ENCODE assay signal across 8 mouse cellular contexts in the genomic region with DNA sequence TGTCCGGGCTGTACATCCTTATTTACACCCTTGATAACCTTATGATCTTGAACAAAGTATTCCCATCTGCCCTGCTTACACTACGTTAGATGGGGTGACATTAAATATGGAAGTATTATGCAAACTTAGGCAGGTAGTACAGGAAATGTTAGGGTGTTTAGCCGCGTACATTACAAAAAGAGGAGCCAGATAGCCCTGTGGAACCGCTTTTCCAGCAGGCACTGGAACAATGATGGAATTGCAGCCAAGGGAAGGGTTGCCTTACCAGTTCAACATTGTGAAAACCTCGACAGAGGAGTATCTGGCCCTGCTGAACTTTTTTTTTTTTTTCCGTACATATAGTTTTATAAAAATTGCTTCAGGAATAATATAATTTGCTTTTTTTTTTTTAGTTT. TPM values are rescaled to one million over a fixed set of nuclear protein-coding genes. Genes with fewer than 3 reads are reported as not detected.
DNase-seq lines count a peak whose midpoint lies in the region; ATAC-seq and TF ChIP-seq lines count a peak whose summit lies in the region.

No protein-coding gene starts in this region.

- H3K36me3 ChIP-seq in heart, embryonic 15.5 days = no peaks in the 10 kb centered on the region; the same call in 1 of the 2 replicates
- H3K36me3 ChIP-seq in hindbrain, embryonic 13.5 days = peaks cover 6% of the 10 kb centered on the region; the same call in 1 of the 2 replicates
- H3K36me3 ChIP-seq in midbrain, embryonic 12.5 days = peaks cover 8% of the 10 kb centered on the region; the same call in 1 of the 2 replicates

- H3K4me3 ChIP-seq in heart, embryonic 15.5 days = peak overlapping the region; percentile 93
- H3K4me3 ChIP-seq in bone marrow, adult 2 months (replicated peaks; ENCODE audit: control insufficient read depth, low read depth, low read length) = peak overlapping the region; percentile 99
- H3K4me3 ChIP-seq in hindbrain, embryonic 13.5 days = peak overlapping the region; percentile 79
- peak overlapping the region; percentile 70 for H3K4me3 ChIP-seq in midbrain, embryonic 12.5 days

- TF ChIP-seq POLR2A in bone marrow, adult 2 months (IDR thresholded peaks at IDR 0.05; ENCODE audit: borderline replicate concordance, control insufficient read depth, low read depth, low read length) = no peak

- H3K27me3 ChIP-seq in heart, embryonic 15.5 days = no peaks in the 10 kb centered on the region
- H3K27me3 ChIP-seq in hindbrain, embryonic 13.5 days = no peaks in the 10 kb centered on the region
- no peaks in the 10 kb centered on the region for H3K27me3 ChIP-seq in midbrain, embryonic 12.5 days

- peak overlapping the region; percentile 73 for H3K9ac ChIP-seq in heart, embryonic 15.5 days
- peak overlapping the region; percentile 88 for H3K9ac ChIP-seq in hindbrain, embryonic 13.5 days
- H3K9ac ChIP-seq in midbrain, embryonic 12.5 days (replicated peaks) = peak overlapping the region; percentile 78

- TF ChIP-seq CTCF in bone marrow, adult 2 months (IDR thresholded peaks at IDR 0.05; ENCODE audit: control insufficient read depth, insufficient read depth, low read length) = no peak

- 0 out of 2 replicates have a peak overlapping the region, but pooled peaks have one; percentile 71 for H3K27ac ChIP-seq in heart, embryonic 15.5 days
- no peak overlapping the region; the same call in 1 of the 2 replicates for H3K27ac ChIP-seq in bone marrow, adult 2 months (ENCODE audit: control insufficient read depth, insufficient read depth, low read depth, low read length, poor library complexity)
- H3K27ac ChIP-seq in hindbrain, embryonic 13.5 days = peak overlapping the region; percentile 84
- H3K27ac ChIP-seq in midbrain, embryonic 12.5 days (replicated peaks) = no peak overlapping the region; the same call in 1 of the 2 replicates

- peak overlapping the region; percentile 94 for H3K4me2 ChIP-seq in heart, embryonic 15.5 days
- peak overlapping the region; percentile 91 for H3K4me2 ChIP-seq in hindbrain, embryonic 13.5 days
- peak overlapping the region; percentile 93 for H3K4me2 ChIP-seq in midbrain, embryonic 12.5 days (replicated peaks)

- H3K9me3 ChIP-seq in heart, embryonic 15.5 days (replicated peaks) = no peaks in the 10 kb centered on the region
- no peaks in the 10 kb centered on the region for H3K9me3 ChIP-seq in hindbrain, embryonic 13.5 days
- H3K9me3 ChIP-seq in midbrain, embryonic 12.5 days = no peaks in the 10 kb centered on the region

- intact Hi-C loops in heart, postnatal 36 days (cut with DNase I) = no loop called here

- ATAC-seq in heart, embryonic 15.5 days (replicated peaks; ENCODE audit: insufficient number of reproducible peaks, insufficient read depth, low FRiP score, low read depth) = no peak
- no peak for ATAC-seq in hindbrain, embryonic 13.5 days (ENCODE audit: low FRiP score)
- ATAC-seq in midbrain, embryonic 12.5 days (ENCODE audit: low FRiP score, low read depth) = no peak

- peaks cover 11% of the 10 kb centered on the region for H3K4me1 ChIP-seq in heart, embryonic 15.5 days (replicated peaks)
- no peaks in the 10 kb centered on the region; the same call in 1 of the 2 replicates for H3K4me1 ChIP-seq in bone marrow, adult 2 months (ENCODE audit: control insufficient read depth, insufficient read depth, low read length)
- H3K4me1 ChIP-seq in hindbrain, embryonic 13.5 days (replicated peaks) = peaks cover 20% of the 10 kb centered on the region
- H3K4me1 ChIP-seq in midbrain, embryonic 12.5 days = peaks cover 15% of the 10 kb centered on the region

- WGBS in heart, embryonic 15.5 days = 16% methylated on average over 7 of the region's 7 CpGs
- 14% methylated on average over 7 of the region's 7 CpGs for WGBS in bone marrow, adult 2 months
- 19% methylated on average over 7 of the region's 7 CpGs for WGBS in hindbrain, embryonic 13.5 days
- WGBS in midbrain, embryonic 12.5 days = 20% methylated on average over 7 of the region's 7 CpGs

- no peak for DNase-seq in heart, postnatal 36 days
- no peak for DNase-seq in spleen, adult 18-20 months
- no peak for DNase-seq in layer of hippocampus, postnatal 25 days (ENCODE audit: extremely low spot score in 1 of 2, low spot score in 1 of 2)
- no peak for DNase-seq in urinary bladder, postnatal 10 days (ENCODE audit: low spot score)

RNA-seq across cellular contexts. Expression of a gene that starts 0.7 kb away (rescaled TPM):
- polyA plus RNA-seq in heart, embryonic 15.5 days (2015; fragmentation: Nextera tagmentation; extraction: Ambion mirVana) = 19.9 and 24.0 TPM in 2 replicates
- total RNA-seq in heart, postnatal 36 days (2021) = 1 to 10 TPM; 2.5 to 3.0 TPM
- polyA plus RNA-seq in bone marrow, adult 2 months (2011; ENCODE audit: insufficient read depth, insufficient read length, low replicate concordance, missing spikeins) = 0.45 and 1.2 TPM in 2 replicates
- polyA plus RNA-seq in hindbrain, embryonic 13.5 days (2015; fragmentation: Nextera tagmentation; extraction: Ambion mirVana) = 26.0 and 26.2 TPM in 2 replicates
- polyA plus RNA-seq in midbrain, embryonic 12.5 days (2016; fragmentation: Nextera tagmentation; extraction: Ambion mirVana) = 23.7 and 25.4 TPM in 2 replicates
- 10 to 100 TPM; 18.6 to 22.0 TPM for total RNA-seq in layer of hippocampus, postnatal 25 days (2021)

RNA-seq across cellular contexts. Expression of a gene that starts 0.7 kb away (rescaled TPM):
- 26.0 and 31.6 TPM in 2 replicates for polyA plus RNA-seq in heart, embryonic 15.5 days (2015; fragmentation: Nextera tagmentation; extraction: Ambion mirVana)
- total RNA-seq in heart, postnatal 36 days (2021) = 10 to 100 TPM; 30.0 to 30.1 TPM
- 14.4 and 27.0 TPM in 2 replicates for polyA plus RNA-seq in bone marrow, adult 2 months (2011; ENCODE audit: insufficient read depth, insufficient read length, low replicate concordance, missing spikeins)
- 65.9 and 67.2 TPM in 2 replicates for polyA plus RNA-seq in hindbrain, embryonic 13.5 days (2015; fragmentation: Nextera tagmentation; extraction: Ambion mirVana)
- 49.7 and 52.8 TPM in 2 replicates for polyA plus RNA-seq in midbrain, embryonic 12.5 days (2016; fragmentation: Nextera tagmentation; extraction: Ambion mirVana)
- total RNA-seq in layer of hippocampus, postnatal 25 days (2021) = 10 to 100 TPM; 90.3 to 94.4 TPM

RNA-seq across cellular contexts. Expression of a gene that starts 37.3 kb away (rescaled TPM):
- 0.95 and 1.0 TPM in 2 replicates for polyA plus RNA-seq in heart, embryonic 15.5 days (2015; fragmentation: Nextera tagmentation; extraction: Ambion mirVana)
- under 1 TPM in 1 of 2 experiments, not detected in 1; 0.49 TPM for total RNA-seq in heart, postnatal 36 days (2021)
- polyA plus RNA-seq in bone marrow, adult 2 months (2011; ENCODE audit: insufficient read depth, insufficient read length, low replicate concordance, missing spikeins) = not detected in 2 replicates
- 0.62 and 1.4 TPM in 2 replicates for polyA plus RNA-seq in hindbrain, embryonic 13.5 days (2015; fragmentation: Nextera tagmentation; extraction: Ambion mirVana)
- 0.88 TPM in 1 of 2 replicates, not detected in the other for polyA plus RNA-seq in midbrain, embryonic 12.5 days (2016; fragmentation: Nextera tagmentation; extraction: Ambion mirVana)
- 1 to 10 TPM; 1.2 to 1.4 TPM for total RNA-seq in layer of hippocampus, postnatal 25 days (2021)

RNA-seq across cellular contexts. Expression of a gene that starts 37.3 kb away (rescaled TPM):
- polyA plus RNA-seq in heart, embryonic 15.5 days (2015; fragmentation: Nextera tagmentation; extraction: Ambion mirVana) = 15.1 and 23.9 TPM in 2 replicates
- 1 to 10 TPM; 2.3 to 4.5 TPM for total RNA-seq in heart, postnatal 36 days (2021)
- 2.2 TPM in 1 of 2 replicates, not detected in the other for polyA plus RNA-seq in bone marrow, adult 2 months (2011; ENCODE audit: insufficient read depth, insufficient read length, low replicate concordance, missing spikeins)
- 12.6 and 15.6 TPM in 2 replicates for polyA plus RNA-seq in hindbrain, embryonic 13.5 days (2015; fragmentation: Nextera tagmentation; extraction: Ambion mirVana)
- polyA plus RNA-seq in midbrain, embryonic 12.5 days (2016; fragmentation: Nextera tagmentation; extraction: Ambion mirVana) = 26.2 and 33.1 TPM in 2 replicates
- total RNA-seq in layer of hippocampus, postnatal 25 days (2021) = 10 to 100 TPM in 1 of 2 experiments, 1 to 10 TPM in 1; 7.2 to 11.7 TPM

Comparison
In these comparisons a context has a peak if more than half of its experiments do, and no peak if none do; other contexts are left out.
1. H3K27ac ChIP-seq: peak in heart, embryonic 15.5 days (single experiment) and hindbrain, embryonic 13.5 days (single experiment); none in bone marrow, adult 2 months (single experiment) and midbrain, embryonic 12.5 days (single experiment).
2. Peak in every context shown above with its lines, with median percentiles within 50 percentile points of each other: H3K4me2 ChIP-seq, H3K4me3 ChIP-seq and H3K9ac ChIP-seq.